In genomic region chr6:52623741-52624140, GRCm38 (mm10) we compare ENCODE assay signal across 23 mouse cellular contexts.
"Had no signal": no experiment of that assay in that cellular context is flagged by ENCODE, and none has a peak within 500 bp of the region (broad histone marks: within the 10 kb centered on the region; RNA-seq: fewer than 3 reads in every experiment).

No protein-coding gene starts in this region.

- H3K27me3 ChIP-seq: heart, embryonic 13.5 days; heart, embryonic 15.5 days; hindbrain, embryonic 13.5 days; limb, embryonic 13.5 days; limb, embryonic 15.5 days; liver, embryonic 12.5 days had no signal

- DNase-seq: gastrocnemius, postnatal 14 days; gastrocnemius, postnatal 36 days; heart, adult 11 months; heart, adult 2 months; heart, postnatal 14 days; heart, postnatal 36 days; kidney, adult 18-20 months; kidney, adult 8-10 months; kidney, postnatal 14 days; kidney, postnatal 36 days; layer of hippocampus, adult 9-11 months; layer of hippocampus, postnatal 36 days; left cerebral cortex, postnatal 4 days had no signal

- H3K4me3 ChIP-seq: heart, adult 2 months; heart, embryonic 13.5 days; heart, embryonic 15.5 days; hindbrain, embryonic 13.5 days; limb, embryonic 13.5 days; limb, embryonic 15.5 days; liver, embryonic 12.5 days had no signal

- H3K4me2 ChIP-seq: heart, embryonic 11.5 days; heart, embryonic 13.5 days; heart, embryonic 15.5 days; hindbrain, embryonic 13.5 days; limb, embryonic 13.5 days; limb, embryonic 15.5 days; liver, embryonic 12.5 days had no signal

- H3K9me3 ChIP-seq: heart, embryonic 13.5 days; heart, embryonic 15.5 days; hindbrain, embryonic 13.5 days; limb, embryonic 13.5 days; limb, embryonic 15.5 days; liver, embryonic 12.5 days had no signal

- ATAC-seq: hindbrain, embryonic 16.5 days; intestine, postnatal 0 days; liver, embryonic 12.5 days had no signal

- H3K4me1 ChIP-seq: heart, embryonic 13.5 days; heart, embryonic 15.5 days; hindbrain, embryonic 13.5 days; limb, embryonic 15.5 days had no signal

- H3K27ac ChIP-seq: heart, adult 2 months; heart, embryonic 13.5 days; heart, embryonic 15.5 days; hindbrain, embryonic 13.5 days; limb, embryonic 13.5 days; limb, embryonic 15.5 days; liver, embryonic 12.5 days; liver, embryonic 14.5 days had no signal

- H3K9ac ChIP-seq: heart, embryonic 13.5 days; heart, embryonic 15.5 days; hindbrain, embryonic 13.5 days; limb, embryonic 13.5 days; limb, embryonic 15.5 days; liver, embryonic 12.5 days; liver, embryonic 14.5 days had no signal
